Mouse (Mus musculus) ES-E14 (cell line): ENCODE measurements around the gene Tgfbr3.

Experiments
- CHD2 ChIP-seq: IDR thresholded peaks from 2 replicates; pipeline ENCODE4 v1.6.1; 2014; ENCODE audit warnings: mild to moderate bottlenecking, low read depth, low read length, inconsistent platforms
- HCFC1 ChIP-seq: IDR thresholded peaks from 2 replicates; pipeline ENCODE4 v1.6.1; 2012; ENCODE audit warnings: low read length, inconsistent platforms, borderline replicate concordance; ENCODE audit not compliant: insufficient read depth
- MAFK ChIP-seq: IDR thresholded peaks from 2 replicates; pipeline ENCODE4 v1.6.1; 2014; ENCODE audit warnings: mild to moderate bottlenecking, low read depth, low read length, inconsistent platforms; ENCODE audit not compliant: insufficient read depth
- ZC3H11A ChIP-seq: IDR thresholded peaks from 2 replicates; pipeline ENCODE4 v1.6.1; 2012; ENCODE audit warnings: low read depth, mild to moderate bottlenecking, inconsistent platforms, low read length, borderline replicate concordance
- ZNF384 ChIP-seq: IDR thresholded peaks from 2 replicates; pipeline ENCODE4 v1.6.1; 2012; ENCODE audit warnings: low read depth, low read length, inconsistent platforms

- no peak for TF ChIP-seq ZC3H11A
- TF ChIP-seq ZNF384: no peak
- no peak for TF ChIP-seq HCFC1
- no peak for TF ChIP-seq CHD2
- no peak for TF ChIP-seq MAFK
Measured at GRCm38 (mm10) chr5:107073536-107073935, 215.9 kb downstream of the Tgfbr3 start.
